Mouse (Mus musculus): Measurements from ENCODE around the gene Ripor2.

GRCm38 (mm10) chr13:24760351-24760870 is 178.4 kb downstream of the Ripor2 start:
- TF ChIP-seq CTCF (IDR thresholded peaks at IDR 0.05) (no peak), EP300 (IDR thresholded peaks at IDR 0.05; ENCODE audit: insufficient read depth, low read depth, low read length) (no peak)

Measured in heart, adult 2 months (tissue).